Mouse (Mus musculus): Measurements from ENCODE around the gene Gpr85.

- no peak for TF ChIP-seq CTCF (IDR thresholded peaks at IDR 0.05; ENCODE audit: low read depth)
- no peak for TF ChIP-seq EP300 (IDR thresholded peaks at IDR 0.05; ENCODE audit: low read depth)
These were observed 23.1 kb downstream of the Gpr85 start for GRCm38 (mm10) chr6:13816661-13817060.
